Mouse (Mus musculus) cerebellum, postnatal 36 days (tissue): ENCODE data around the gene Nfil3.
A peak's percentile ranks its signal among the peaks of the same experiment; 100 is the strongest.

Experiments
- DNase-seq, 2 experiments: peaks; one replicate each; pipeline ENCODE4 v3.0.0; 2021 to 2022; ENCODE audit warnings: mixed read lengths in 2 of 2

Nfil3 gene

DNA sequence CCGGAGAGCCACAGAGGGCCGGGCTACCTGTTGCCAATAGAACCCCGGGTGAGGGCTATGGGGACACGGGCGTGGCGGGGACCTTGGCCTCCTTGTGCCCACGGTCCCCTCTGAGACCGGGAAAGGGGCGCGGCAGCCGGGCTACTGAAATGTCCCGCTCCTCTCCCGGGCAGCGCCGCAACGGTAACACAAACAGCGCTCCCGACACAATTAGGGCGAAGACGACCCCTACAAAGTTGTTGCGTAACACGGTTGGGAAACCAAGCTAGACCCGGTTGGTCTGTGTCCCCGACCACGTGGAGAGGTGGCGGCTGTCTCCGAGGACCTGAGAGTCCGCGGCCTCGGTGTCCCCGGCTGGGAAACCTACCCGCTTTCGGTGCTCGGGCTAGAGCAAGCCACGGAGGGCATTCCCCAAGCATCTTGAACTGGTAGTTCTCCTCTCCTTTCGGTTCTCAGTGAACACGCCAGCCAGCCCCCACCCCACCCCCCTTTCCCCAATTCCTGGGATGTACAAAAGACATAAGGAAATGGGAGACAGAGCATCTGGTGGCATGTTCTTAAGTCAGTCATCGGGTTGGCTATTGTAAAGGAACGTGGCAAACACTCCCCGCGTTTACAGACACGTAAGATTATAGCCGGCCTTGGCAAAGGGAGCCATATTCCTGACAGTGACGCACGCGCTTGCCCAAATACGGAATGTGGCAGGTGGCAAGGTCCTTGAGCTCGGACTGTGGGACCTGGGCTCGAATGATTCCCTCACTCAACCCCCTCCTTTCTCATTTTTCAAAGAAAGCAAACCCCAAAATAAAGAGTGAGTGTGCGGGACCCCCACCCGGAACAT, 788 bp upstream of the Nfil3 start:
- peak; percentile 36 to 59 for DNase-seq

DNA sequence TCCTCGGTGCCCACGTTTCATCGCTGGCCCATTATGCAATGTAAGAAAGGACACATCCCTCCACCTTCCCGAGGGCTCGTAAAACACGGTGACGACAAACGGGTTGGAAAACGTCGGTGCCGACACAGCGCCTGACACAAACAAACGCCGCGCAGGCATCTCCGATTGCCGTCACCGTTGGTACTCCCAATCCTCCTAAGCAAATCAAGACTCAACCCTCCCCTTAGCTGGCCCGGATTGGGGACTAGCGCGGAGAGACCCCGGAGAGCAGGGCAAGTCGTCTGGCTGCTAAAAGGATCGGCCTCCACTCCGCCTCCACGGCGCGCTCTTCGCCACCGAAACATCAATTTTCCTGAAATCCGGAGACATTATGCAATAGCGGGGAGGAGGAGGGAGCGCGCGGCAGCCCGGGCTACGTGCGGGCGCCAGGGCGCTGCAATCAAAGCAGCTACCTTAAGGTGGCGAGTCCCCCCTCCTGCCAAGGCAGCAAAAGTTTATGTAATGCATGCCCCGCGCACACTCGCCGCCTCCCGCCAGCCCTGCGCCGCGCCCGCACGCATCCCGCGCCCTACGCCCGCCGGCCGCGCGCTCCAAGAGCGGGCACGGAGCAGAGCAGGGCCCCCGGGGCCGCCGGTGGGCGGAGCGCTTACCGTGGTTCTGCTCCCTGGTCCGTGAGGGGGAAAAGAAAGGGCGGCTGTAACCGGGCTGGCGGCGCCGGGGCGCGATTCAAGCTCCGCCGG, 492 bp downstream of the Nfil3 start:
- peak; percentile 81 to 84 for DNase-seq

GRCm38 (mm10) chr13:52979331-52980051, 1.4 kb downstream of the Nfil3 start:
- DNase-seq = peak in 1 of 2 experiments; percentile 38

- peak; percentile 29 to 40 for DNase-seq
These were observed 2.4 kb downstream of the Nfil3 start for GRCm38 (mm10) chr13:52978321-52978981.

DNA sequence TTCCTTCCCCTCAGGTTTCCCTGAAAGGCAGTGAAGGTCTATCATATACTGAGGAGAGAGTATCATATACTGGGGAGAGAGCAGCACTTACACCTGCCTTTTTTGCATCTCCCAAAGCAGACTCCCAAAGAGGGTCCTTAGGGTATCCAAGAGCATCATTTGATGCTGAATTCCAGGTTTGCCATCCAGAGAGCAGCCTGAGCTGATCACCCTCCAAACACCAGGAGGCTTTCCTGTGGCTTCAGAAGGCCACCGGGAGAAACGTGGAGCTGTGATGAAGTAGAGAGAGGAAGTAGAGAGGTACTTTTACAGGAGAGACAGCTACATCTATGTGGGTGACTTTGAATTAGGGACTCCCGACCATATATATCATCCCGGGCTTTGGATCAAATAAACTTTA, 3.1 kb downstream of the Nfil3 start:
- no peak for DNase-seq

DNA sequence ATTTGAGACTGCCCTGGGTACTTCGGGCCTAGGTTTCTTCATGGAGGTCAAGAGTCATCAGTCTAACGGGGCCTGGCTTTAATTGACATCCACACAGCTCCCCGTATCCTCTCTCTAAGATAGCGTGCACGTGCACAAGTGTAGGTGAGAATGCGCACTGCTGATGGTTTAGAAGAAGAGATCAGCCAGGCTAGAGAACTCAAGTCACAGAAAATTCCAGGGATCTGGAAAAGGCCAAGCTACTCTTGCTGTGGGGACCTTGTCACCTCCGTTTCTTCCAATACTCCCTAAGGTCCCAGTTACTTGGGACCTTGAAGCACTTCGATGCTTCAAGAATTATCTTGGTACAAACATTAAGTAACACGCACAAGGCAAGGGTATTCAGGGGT, 3.7 kb downstream of the Nfil3 start:
- DNase-seq = no peak

GRCm38 (mm10) chr13:52976510-52977220, 4.2 kb downstream of the Nfil3 start:
- no peak for DNase-seq

- DNase-seq = no peak
These were observed 4.8 kb downstream of the Nfil3 start for GRCm38 (mm10) chr13:52976130-52976509.

- peak; percentile 31 to 46 for DNase-seq
These were observed 6.2 kb downstream of the Nfil3 start for GRCm38 (mm10) chr13:52974676-52975075.

DNA sequence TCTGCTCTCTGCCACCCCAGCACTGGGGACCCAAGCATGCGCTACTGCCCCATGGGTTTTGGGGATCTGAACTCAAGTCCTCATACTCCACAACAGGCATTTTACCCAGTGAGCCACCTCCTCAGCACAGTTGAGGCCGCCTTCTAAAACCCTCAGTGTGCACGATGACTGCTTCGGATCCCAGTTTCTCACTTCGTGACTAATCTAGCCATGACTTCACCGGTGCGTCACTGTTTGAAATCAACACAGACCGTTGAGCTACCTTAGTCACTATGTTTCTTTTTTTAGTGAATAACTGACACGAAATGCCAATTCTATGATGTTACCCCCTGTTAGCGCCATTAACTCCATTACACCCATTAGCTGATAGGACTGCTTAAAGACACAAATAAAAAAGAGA, 7.4 kb downstream of the Nfil3 start:
- DNase-seq = no peak

DNA sequence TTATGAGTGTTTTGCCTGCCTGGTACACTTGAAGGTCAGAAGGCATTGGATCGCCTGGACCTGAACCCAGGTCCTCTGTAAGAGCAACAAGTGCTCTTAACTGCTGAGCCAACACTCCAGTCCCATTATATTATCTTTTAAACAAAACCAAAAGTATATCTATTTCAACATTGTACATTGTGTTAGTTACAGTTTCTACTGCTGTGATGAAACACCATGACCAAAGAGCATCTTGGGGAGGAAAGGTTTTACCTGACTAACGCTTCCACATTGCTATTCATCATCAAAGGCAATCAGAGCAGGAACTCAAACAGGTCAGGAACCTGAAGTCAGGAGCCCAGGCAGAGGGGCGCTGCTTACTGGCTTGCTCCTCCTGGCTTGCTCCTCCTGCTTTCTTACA, 8.2 kb downstream of the Nfil3 start:
- no peak for DNase-seq

DNA sequence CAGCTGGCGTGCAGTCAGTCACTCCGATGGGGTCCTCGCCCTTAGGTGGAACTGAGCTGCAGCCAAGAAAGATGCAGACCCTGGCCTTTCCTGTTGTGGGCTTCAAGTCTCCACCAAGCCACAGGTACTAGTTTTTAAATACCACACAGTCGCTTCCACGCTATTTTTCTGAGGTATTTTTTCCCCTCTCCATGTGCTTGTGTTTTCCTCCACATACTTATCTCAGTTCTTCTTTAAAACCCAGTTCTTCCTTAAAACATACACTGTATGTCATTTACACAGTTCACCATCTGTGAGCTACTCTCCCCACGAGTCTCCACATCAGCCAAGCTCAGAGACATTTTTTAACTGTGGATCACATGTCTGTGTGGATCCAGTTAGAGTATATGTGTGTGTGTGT, 10.0 kb downstream of the Nfil3 start:
- DNase-seq = no peak

- DNase-seq = no peak
These were observed 18.0 kb downstream of the Nfil3 start for GRCm38 (mm10) chr13:52962922-52963321.

GRCm38 (mm10) chr13:52962361-52962760, 18.5 kb downstream of the Nfil3 start:
- no peak for DNase-seq

DNA sequence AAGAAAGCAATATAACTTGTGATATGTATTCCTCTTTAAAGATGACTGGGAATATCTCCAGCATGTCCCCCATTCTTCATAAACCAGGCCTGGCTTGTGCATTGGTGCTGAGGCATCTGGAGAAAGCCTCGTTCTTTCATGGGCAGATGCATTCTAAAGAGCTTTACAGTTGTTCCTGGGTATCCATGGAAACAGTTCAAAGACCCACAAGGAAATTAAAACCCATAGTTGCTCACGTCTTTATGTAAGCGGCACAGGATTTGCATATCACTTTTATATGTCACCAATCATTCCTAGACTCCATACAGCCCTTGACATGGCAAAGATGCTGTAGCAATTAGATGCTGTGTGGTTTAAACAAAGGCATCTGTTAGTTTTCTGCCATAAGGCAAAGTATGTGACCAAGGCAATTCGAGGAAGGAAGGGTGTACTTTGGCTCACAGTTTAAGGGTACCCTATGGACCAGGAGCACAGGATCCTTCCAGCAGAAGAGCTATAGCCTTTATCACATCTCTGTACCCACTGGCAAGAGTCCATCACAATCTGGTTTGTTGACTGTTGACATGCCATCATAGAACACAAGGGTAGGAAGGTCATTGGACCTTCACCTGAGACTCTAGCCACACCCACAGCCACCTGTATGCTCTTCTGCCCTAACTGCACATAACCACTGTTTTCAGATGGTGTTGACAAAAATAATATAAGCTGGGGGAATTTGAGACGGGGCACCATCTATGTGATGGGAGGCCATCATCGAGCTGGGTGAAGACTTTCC, 26.9 kb downstream of the Nfil3 start:
- no peak for DNase-seq

DNA sequence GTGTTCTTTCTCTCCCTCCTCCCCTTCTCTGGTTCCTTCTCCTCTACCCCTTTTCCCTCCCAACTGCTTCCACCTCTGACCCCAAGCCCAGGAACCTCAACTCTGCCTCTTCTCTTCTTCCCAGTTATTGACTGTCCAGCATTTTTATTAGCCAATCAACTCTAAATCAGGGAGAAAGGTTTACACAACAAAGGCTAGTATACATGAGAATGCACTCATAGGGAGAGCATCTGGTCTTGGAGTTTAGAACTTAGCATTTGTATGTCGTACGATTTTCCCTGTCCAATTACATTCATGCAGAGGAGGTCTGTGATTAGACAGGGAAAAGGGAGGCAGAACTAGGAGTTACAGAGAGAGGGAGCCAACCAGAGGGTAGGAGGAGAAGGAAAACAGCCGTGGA, 31.7 kb downstream of the Nfil3 start:
- no peak for DNase-seq

DNA sequence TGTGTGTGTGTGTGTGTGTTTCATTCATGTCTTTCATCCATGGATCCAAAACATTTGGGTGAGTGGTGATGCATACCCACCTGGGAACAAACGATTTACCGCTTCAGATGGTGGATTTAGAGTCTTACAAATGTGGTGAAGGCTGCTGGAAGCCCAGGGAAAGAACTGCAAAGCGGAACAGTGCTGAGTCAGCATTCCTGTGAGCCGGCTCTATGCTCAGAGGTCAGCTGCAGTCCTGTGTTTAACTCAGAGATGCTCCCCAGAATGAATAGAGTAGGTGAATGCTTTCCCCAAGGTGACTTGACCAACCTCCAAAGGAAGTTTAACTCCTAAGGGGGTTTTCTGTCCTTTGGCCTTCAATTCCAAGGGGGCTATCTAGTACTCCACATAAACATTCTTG, 33.3 kb downstream of the Nfil3 start:
- DNase-seq = no peak

GRCm38 (mm10) chr13:52945769-52946168, 35.1 kb downstream of the Nfil3 start:
- DNase-seq = no peak

GRCm38 (mm10) chr13:52944116-52944515, 36.8 kb downstream of the Nfil3 start:
- DNase-seq = no peak

DNA sequence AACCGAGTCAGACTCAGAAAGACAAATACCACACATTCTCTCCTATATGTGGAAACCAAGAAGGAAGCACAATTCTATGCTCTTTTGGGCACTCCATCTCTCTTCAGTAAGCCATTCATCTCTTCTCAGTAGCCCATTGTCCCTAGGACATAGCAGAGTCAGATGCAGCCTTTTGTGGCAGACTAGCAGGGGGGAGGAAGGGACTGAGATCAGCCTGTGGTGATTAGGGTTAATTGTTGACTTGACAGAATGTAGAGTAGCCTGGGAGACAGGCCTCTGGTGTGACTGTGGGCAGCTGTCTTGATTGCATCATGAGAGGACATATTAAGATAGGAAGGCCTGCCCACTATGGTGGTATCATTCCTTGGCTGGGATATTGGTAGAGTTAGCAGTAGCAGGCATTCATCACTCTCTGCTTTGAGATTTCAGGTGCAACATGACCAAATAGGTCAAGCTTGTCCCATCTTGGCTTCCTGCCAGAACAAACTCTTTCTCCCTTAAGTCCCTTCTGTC, 37.9 kb downstream of the Nfil3 start:
- DNase-seq = no peak

- DNase-seq = no peak
These were observed 39.9 kb downstream of the Nfil3 start for GRCm38 (mm10) chr13:52940956-52941355.
